Mouse (Mus musculus): Measurements from ENCODE around the gene Cd163. TPM values are rescaled to one million over a fixed set of nuclear protein-coding genes. Genes with fewer than 3 reads are reported as not detected.
"Not testable (repeated sequence)": the region's sequence is repeated elsewhere in the genome, so short reads cannot be mapped to it uniquely, and the experiment has no call there.

Cd163 gene
- polyA plus RNA-seq, 1 experiment from 2014 or later, result 0.90 TPM

DNA sequence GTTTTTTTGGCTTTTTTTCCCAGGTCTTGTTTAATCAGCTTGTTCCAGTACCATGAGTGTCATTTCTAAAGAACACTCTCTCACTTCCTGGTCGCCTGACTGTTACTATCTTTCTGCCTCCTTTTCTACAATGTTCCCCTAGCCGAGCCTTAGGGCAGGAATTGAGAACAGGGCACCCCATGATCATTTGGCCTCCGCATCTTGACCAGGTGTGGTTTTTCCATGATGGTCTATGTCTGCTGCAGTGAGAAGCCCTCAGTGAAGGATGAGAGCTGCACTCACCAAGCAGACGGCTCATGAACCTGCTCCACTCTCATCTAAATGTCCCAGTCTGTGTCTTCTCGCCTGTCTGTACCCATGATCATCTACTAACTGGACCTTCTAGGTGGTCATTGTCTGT lies 26.2 kb upstream of the Cd163 start:
- no peak overlapping the region for H3K9ac ChIP-seq (replicated peaks)
- no peak overlapping the region for H3K4me2 ChIP-seq (ENCODE audit: low read depth, low read length)
- 65% methylated on average over 5 of the region's 5 CpGs for WGBS (ENCODE audit: insufficient replicate concordance)
- H3K4me3 ChIP-seq (ENCODE audit: low read depth, low read length), result no peak overlapping the region
- no peaks in the 10 kb centered on the region for H3K9me3 ChIP-seq (ENCODE audit: low read length)
- H3K36me3 ChIP-seq (replicated peaks; ENCODE audit: insufficient read depth, low read length), result no peaks in the 10 kb centered on the region
- H3K27ac ChIP-seq (ENCODE audit: low read depth), result peak overlapping the region; percentile 16; the same call in 1 of the 2 replicates
- DNase-seq (no peak), ATAC-seq (no peak)
- no peaks in the 10 kb centered on the region for H3K27me3 ChIP-seq (ENCODE audit: insufficient read depth, low read length)
- H3K4me1 ChIP-seq (ENCODE audit: insufficient read depth), result no peaks in the 10 kb centered on the region
- TF ChIP-seq EP300 (IDR thresholded peaks at IDR 0.05; ENCODE audit: low read depth), result no peak
- TF ChIP-seq CTCF (IDR thresholded peaks at IDR 0.05; ENCODE audit: low read depth), result no peak

DNA sequence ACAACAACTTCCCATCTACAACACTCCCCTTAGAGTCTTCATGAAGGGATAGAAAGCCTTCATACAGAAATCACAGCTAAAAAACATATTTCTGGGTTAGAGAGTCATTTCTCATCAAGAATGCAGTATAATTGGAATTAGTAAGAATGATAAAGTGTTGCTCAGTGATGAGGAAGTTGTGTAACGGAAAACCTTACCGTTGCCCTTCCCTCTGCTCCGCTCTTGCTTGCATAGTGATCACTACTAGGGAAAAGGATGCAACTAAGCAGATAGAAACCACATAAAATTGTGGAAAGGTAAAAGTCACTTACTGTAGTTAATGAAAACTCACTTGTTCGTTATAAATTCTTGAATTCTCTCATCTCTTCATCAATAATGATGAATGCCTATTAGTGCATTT lies 21.7 kb upstream of the Cd163 start:
- no peaks in the 10 kb centered on the region for H3K9me3 ChIP-seq (ENCODE audit: low read length)
- H3K4me1 ChIP-seq (ENCODE audit: insufficient read depth), result no peaks in the 10 kb centered on the region
- ATAC-seq (no peak), DNase-seq (no peak)
- no peak overlapping the region for H3K27ac ChIP-seq (ENCODE audit: low read depth)
- no peak overlapping the region for H3K4me3 ChIP-seq (ENCODE audit: low read depth, low read length)
- WGBS (ENCODE audit: insufficient replicate concordance), result 69% methylated on average over 4 of the region's 4 CpGs
- H3K4me2 ChIP-seq (ENCODE audit: low read depth, low read length), result no peak overlapping the region
- H3K9ac ChIP-seq (replicated peaks), result no peak overlapping the region
- H3K27me3 ChIP-seq (ENCODE audit: insufficient read depth, low read length), result no peaks in the 10 kb centered on the region
- TF ChIP-seq EP300 (IDR thresholded peaks at IDR 0.05; ENCODE audit: low read depth) (no peak), CTCF (IDR thresholded peaks at IDR 0.05; ENCODE audit: low read depth) (no peak)
- no peaks in the 10 kb centered on the region for H3K36me3 ChIP-seq (replicated peaks; ENCODE audit: insufficient read depth, low read length)

DNA sequence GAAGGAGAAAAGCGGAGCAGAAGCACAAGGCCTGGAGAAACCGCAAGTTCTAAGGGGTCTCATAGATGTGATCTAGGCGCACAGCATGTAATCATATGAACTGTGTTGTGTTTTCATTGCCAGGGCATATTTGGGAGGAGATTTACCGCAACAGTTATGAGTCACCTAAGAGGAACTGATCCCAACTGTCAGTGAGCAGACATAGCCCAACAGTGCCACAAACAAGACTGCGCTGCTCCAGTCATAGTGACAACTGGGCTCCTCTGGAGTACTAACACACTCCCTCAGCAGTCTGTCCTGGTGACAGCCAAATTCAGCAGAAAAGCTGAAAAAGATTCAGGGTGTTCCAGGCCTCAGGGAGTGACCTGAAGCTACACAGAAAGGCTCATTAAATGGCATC lies 7.1 kb upstream of the Cd163 start:
- H3K4me2 ChIP-seq (ENCODE audit: low read depth, low read length); ATAC-seq; H3K36me3 ChIP-seq (replicated peaks; ENCODE audit: insufficient read depth, low read length); H3K4me3 ChIP-seq (ENCODE audit: low read depth, low read length); H3K9ac ChIP-seq (replicated peaks); H3K9me3 ChIP-seq (ENCODE audit: low read length); H3K27me3 ChIP-seq (ENCODE audit: insufficient read depth, low read length); DNase-seq; H3K4me1 ChIP-seq (ENCODE audit: insufficient read depth); H3K27ac ChIP-seq (ENCODE audit: low read depth): not testable (repeated sequence)
- 86% methylated on average over 4 of the region's 5 CpGs for WGBS (ENCODE audit: insufficient replicate concordance)

DNA sequence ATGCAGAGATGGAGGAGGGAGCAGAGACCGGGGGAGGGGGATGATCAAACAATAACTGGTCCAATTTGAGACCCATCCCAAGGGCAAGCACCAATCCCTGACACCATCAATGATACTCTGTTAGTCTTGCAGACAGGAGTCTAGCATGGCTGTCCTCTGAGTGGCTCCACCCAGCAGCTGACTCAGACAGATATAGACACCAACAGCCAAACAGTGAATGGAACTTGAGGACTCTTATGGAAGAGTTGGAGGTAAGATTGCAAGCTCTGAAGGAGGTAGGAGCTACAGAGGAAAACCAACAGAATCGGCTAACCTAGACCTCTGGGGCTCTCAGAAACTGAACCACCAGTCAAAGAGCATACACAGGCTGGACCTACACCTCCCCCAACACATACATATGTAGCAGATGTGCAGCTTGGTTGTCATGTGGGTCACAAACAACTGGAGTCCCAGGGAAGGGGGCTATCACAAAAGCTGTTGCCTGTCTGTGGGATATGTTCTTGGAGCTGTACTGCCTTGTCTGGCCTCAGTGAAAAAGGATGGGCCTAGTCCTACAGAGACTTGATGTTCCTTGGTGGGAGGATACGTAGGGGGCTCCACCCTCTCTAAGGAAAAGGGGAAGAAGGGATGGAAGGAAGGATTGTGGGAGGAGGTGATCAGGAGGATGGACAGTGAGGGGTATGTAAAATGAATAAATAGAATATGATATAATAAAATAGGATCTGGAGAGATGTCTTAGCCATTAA lies 2.8 kb upstream of the Cd163 start:
- no peak overlapping the region for H3K27ac ChIP-seq (ENCODE audit: low read depth)
- H3K9me3 ChIP-seq (ENCODE audit: low read length), result no peaks in the 10 kb centered on the region
- no peak overlapping the region for H3K9ac ChIP-seq (replicated peaks)
- ATAC-seq (no peak), DNase-seq (no peak)
- TF ChIP-seq CTCF (IDR thresholded peaks at IDR 0.05; ENCODE audit: low read depth) (no peak), EP300 (IDR thresholded peaks at IDR 0.05; ENCODE audit: low read depth) (no peak)
- no peak overlapping the region for H3K4me2 ChIP-seq (ENCODE audit: low read depth, low read length)
- no peaks in the 10 kb centered on the region for H3K27me3 ChIP-seq (ENCODE audit: insufficient read depth, low read length)
- H3K4me3 ChIP-seq (ENCODE audit: low read depth, low read length), result no peak overlapping the region
- WGBS (ENCODE audit: insufficient replicate concordance), result 76% methylated on average over 3 of the region's 3 CpGs
- no peaks in the 10 kb centered on the region for H3K36me3 ChIP-seq (replicated peaks; ENCODE audit: insufficient read depth, low read length)
- H3K4me1 ChIP-seq (ENCODE audit: insufficient read depth), result no peaks in the 10 kb centered on the region

DNA sequence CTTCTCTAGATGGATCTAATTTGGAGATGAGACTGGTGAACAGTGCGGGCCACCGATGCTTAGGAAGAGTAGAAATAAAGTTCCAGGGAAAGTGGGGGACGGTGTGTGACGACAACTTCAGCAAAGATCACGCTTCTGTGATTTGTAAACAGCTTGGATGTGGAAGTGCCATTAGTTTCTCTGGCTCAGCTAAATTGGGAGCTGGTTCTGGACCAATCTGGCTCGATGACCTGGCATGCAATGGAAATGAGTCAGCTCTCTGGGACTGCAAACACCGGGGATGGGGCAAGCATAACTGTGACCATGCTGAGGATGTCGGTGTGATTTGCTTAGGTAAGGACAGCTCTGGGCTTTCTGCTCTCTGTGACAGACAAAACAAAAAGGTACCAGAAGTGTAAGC lies 4.5 kb downstream of the Cd163 start:
- Histone ChIP-seq H3K27me3 (ENCODE audit: insufficient read depth, low read length) (no peaks in the 10 kb centered on the region), H3K27ac (ENCODE audit: low read depth) (no peak overlapping the region), H3K9me3 (ENCODE audit: low read length) (no peaks in the 10 kb centered on the region), H3K36me3 (replicated peaks; ENCODE audit: insufficient read depth, low read length) (no peaks in the 10 kb centered on the region), H3K4me2 (ENCODE audit: low read depth, low read length) (no peak overlapping the region), H3K9ac (replicated peaks) (no peak overlapping the region), H3K4me1 (ENCODE audit: insufficient read depth) (no peaks in the 10 kb centered on the region), H3K4me3 (ENCODE audit: low read depth, low read length) (no peak overlapping the region)
- peak; percentile 35; the same call in 1 of the 2 replicates for ATAC-seq
- WGBS (ENCODE audit: insufficient replicate concordance), result 63% methylated on average over 8 of the region's 8 CpGs
- no peak for TF ChIP-seq EP300 (IDR thresholded peaks at IDR 0.05; ENCODE audit: low read depth)
- no peak for TF ChIP-seq CTCF (IDR thresholded peaks at IDR 0.05; ENCODE audit: low read depth)
- DNase-seq, result no peak

DNA sequence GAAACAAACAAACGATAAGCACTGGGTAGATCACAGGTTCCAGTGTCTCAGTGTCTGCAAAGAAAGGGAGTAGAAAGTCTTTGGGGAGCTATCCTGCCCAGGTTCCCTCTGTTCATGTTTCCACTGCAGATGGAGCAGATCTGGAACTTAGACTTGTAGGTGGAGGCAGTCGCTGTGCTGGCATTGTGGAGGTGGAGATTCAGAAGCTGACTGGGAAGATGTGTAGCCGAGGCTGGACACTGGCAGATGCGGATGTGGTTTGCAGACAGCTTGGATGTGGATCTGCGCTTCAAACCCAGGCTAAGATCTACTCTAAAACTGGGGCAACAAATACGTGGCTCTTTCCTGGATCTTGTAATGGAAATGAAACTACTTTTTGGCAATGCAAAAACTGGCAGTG lies 7.8 kb downstream of the Cd163 start:
- Histone ChIP-seq H3K27ac (ENCODE audit: low read depth) (no peak overlapping the region), H3K36me3 (replicated peaks; ENCODE audit: insufficient read depth, low read length) (no peaks in the 10 kb centered on the region), H3K9me3 (ENCODE audit: low read length) (no peaks in the 10 kb centered on the region), H3K4me1 (ENCODE audit: insufficient read depth) (no peaks in the 10 kb centered on the region), H3K4me2 (ENCODE audit: low read depth, low read length) (no peak overlapping the region), H3K4me3 (ENCODE audit: low read depth, low read length) (no peak overlapping the region), H3K9ac (replicated peaks) (no peak overlapping the region), H3K27me3 (ENCODE audit: insufficient read depth, low read length) (no peaks in the 10 kb centered on the region)
- TF ChIP-seq CTCF (IDR thresholded peaks at IDR 0.05; ENCODE audit: low read depth) (no peak), EP300 (IDR thresholded peaks at IDR 0.05; ENCODE audit: low read depth) (no peak)
- no peak for ATAC-seq
- no peak for DNase-seq
- 68% methylated on average over 6 of the region's 6 CpGs for WGBS (ENCODE audit: insufficient replicate concordance)

Data from liver, postnatal 0 days (tissue).